Mouse (Mus musculus): ENCODE data around the gene Gpr35.

DNA sequence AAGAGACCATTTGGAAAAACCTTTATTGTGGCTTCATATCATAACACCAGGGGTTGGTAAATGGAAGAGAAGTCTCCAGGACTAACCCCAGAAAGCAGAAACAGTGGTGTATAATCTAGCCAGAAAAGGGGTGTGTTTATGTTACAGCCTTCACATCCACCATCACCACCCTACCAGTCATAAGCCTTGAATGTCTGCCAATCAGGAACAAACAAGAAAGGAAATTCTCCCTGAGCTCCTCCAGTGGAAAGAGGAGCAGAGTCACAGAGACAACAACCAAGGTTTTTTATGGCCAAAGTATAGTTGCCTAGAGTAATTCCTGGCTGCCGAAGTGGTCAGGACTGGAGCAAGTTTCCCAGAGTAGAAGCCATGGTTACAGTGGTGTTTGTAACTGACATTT is 8.3 kb downstream of the Gpr35 start:
- TF ChIP-seq POLR2A (IDR thresholded peaks at IDR 0.05; ENCODE audit: insufficient read depth, low read length), result no peak
- no peak for TF ChIP-seq CTCF (IDR thresholded peaks at IDR 0.05; ENCODE audit: low read depth, low read length)
- no peak for TF ChIP-seq EP300 (IDR thresholded peaks at IDR 0.05; ENCODE audit: insufficient read depth, low read depth, low read length)

Data from ES-Bruce4 (cell line).